Mouse (Mus musculus) heart, adult 11 months (tissue): ENCODE results near the gene Lpcat2b.
A peak's percentile ranks its signal among the peaks of the same experiment; 100 is the strongest.
"Not testable (repeated sequence)": the region's sequence is repeated elsewhere in the genome, so short reads cannot be mapped to it uniquely, and the experiment has no call there.

Experiments used
- DNase-seq: peaks from one replicate; pipeline ENCODE4 v3.0.0; 2022

The Lpcat2b gene

DNA sequence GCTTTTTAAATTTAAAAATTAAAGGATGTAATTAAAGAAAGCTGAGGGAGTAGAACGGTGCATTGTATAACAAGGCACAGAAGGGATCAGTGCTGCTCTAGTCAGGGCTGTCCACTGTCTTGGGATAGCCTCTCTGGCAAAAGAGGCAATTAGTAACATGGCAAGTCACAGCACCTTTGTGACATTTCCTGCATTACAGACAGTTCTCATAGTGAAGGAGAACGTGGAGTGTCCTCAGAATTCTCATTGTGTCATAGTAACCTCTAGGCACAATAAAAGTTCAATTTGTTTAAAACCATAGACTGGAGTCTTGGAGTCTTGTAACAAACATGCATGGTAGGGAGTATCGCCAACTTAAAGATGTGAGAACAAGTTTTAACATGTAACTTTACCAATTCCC is at the start of gene Lpcat2b:
Gene Lpcat2b (plus strand): TSS at position 301 of the 400 bp plus-strand sequence.
- no peak for DNase-seq

DNA sequence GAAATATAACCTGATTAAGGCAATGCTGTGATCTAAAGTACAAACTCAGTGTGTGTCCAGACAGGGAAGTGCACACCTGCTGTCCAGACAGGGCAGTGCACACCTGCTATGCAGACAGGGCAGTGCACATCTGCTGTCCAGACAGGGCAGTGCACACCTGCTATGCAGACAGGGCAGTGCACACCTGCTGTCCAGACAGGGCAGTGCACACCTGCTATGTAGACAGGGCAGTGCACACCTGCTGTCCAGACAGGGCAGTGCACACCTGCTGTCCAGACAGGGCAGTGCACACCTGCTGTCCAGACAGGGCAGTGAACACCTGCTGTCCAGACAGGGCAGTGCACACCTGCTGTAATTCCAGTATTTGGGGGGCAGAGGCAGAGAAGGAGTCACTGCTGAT is 44.9 kb upstream of the Lpcat2b start:
- not testable (repeated sequence) for DNase-seq

DNA sequence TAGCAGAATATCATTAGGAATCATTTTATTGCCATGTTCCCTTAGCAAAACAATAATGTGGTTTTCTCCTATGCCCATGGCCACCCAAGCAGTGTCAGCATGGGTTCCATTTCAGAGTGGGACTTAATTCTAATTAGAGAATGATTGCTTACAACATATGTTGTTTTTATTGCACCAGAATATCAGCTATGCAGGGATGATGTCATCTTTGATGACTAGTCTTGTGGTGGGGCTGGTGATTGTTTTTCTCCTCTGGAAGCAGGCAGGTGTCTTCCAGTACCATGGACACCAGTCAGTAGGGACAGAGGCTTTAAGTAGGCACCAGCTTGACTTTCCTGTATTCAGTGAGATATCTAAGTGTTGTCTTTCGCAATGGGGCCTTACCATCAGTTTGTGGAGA is 43.6 kb upstream of the Lpcat2b start:
- DNase-seq, result no peak

DNA sequence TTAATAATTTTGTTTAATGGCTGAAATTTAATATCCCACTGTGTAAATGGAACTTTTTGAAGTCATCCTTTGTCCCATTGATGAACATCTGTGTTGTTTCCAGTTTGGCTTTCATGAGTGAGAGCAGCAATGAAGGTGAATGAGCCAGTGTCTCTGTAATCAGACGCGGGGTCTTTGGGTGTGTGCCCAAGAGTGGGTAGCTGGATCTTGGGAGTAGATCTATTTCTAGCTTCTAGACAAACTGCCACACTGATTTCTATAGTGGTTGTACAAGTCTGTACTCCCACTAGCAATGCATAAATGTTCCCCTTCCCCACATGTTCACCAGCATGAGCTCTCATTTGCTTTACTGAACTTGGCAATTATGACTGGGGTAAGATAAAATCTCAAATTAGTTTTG is 42.0 kb upstream of the Lpcat2b start:
- DNase-seq, result no peak

DNA sequence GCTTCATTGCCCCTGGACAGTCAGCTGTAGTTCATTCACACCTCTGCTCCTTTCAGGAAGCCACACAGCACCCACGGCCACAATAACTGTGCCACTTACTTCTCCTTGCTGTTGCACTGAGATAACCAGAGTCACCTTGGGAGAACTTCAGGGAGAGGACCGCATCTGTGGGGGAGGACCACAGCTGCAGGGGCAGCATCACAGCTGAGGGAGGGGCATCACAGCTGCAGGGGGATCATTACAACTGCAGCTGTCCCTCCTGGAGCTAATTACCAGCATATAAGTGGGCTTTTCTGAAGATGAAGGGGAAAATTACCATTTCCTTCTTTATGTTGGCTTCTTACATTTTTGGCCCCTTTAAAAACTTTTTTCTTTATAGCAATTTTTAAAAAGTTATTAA is 36.9 kb upstream of the Lpcat2b start:
- no peak for DNase-seq

DNA sequence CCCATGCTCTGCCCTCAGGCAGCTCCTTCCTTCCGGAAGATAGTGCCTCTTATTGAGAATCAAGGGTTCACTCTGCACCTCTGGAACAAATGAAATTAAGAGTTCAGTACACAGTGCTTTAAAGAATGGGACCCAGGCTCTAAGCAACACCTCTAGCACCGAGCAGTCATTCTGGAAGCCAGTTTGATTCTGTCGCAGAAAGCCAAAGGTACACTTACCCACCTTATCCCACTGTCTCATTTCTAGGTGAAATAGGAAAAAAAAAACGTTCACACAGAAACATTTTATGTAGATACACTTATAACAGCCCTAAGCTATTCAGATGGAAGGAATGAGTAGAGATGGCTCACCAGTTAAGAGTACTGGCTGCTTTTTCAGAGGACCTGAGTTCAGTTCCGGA is 28.9 kb upstream of the Lpcat2b start, which contains the start of gene Ephx4:
Gene Ephx4 (plus strand): TSS at position 301 of the 400 bp plus-strand sequence.
- no peak for DNase-seq

DNA sequence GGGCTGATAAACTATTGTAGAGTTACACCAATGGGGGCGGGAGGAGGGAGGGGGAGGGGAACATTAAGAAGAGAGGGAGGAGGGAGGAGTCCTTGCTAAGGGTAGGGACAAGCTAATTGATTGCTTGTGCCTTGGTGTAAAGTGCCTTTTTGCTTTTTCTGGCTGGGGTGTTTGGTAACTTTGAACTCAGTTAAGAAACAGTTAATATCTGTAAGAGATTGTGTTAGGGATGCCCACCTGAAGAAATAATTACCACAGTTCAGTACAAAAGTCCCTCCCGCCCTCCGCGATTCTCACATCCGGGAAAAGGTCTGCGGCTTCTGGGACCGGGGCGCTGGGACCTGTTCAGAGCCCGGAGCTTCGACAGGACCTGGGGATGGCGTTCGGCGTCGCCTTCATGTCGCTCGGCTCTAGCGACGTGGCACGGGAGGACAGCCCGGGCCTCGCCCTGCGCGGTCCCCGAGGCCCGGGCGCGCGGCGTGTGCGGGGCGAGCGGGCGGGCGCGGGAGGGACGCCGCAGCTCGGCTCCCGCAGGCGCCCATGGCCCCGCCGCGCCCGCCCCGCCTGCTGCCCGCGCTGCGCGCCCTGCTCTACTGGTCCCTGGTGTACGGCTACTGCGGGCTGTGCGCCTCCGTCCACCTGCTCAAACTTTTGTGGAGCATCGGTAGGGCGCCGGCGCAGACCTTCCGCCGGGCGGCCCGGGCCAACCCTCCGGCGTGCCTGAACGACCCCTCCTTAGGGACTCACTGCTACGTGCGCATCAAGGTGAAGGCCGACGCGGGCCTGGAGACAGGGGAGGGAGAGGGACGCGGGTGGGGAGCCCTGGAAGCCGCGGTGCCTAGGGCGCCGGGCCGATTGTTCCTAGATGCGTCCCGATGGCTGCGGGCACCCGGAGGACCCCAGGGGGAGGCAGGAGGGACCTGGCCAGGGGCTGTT is 28.1 kb upstream of the Lpcat2b start:
- no peak for DNase-seq

DNA sequence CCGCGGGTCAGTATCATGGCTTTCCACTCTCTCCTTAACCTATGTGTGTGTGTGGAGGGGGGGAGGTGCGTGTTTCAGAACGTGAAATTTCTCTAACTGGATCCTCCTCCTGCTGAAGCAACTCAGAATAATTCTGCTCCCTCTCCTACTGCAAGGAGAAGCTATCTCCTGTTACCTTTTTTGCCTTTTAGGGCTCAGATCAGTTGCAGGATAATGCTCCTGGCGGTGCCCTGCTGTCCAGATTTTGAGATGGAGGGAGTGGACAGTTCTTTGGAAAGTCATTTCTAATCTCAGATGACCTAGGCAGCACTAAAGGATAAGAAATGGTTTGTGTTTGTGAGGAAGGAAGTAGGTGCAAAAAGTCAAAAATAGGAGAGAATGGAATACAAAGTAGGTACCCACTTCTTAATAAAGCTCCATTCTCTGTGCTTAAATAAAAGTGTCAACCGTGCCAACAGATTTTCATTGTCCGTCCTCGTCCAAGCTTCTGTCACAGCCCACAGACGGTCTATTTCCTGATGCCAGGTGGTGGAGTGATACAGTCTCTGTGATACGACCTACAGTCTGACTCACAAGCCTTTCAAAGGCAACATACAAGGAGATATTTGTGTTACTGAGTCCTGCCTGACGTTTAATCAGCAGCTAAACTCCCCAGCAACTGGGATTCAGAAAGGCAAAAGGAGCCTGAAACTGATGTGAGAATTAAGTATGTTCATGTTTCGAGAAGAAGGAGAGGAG is 27.2 kb upstream of the Lpcat2b start:
- peak; percentile 61 for DNase-seq

DNA sequence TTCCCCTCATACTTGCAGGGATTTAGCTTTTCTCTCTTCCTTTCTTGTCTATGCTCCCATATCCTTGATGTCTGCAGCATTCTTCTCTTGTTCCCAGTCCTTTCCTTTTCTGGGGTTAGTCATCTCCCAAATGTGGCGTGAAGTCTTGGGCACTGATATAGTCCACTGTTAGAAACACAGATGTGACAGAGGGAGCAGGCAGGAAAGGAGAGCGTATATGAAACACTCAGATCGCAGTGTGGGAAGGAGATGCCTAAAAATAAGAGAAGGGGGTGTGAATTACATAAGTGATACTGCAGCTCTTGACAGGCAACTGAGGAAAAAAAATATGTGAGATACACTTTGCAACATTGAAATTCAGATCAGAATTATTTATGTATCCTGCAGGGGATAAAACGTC is 26.0 kb upstream of the Lpcat2b start:
- DNase-seq, result no peak

DNA sequence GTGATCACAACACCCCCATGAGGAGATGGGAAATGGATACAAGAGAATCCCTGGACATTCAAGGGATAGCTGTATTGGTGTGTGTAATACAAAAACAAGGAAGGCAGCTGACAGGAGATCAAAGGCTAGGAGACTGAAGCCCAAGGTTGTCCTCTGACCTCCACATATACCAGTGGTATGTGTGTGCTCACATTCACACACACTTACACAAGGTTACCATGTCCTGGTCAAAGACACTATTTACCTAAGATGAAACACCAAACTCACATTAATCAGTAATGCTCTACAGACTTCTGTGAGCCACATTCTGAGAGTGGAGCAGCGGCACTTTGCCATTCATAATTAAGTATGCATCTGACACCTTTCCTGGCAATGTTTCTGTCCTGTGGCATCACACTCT is 21.0 kb upstream of the Lpcat2b start:
- DNase-seq, result no peak

DNA sequence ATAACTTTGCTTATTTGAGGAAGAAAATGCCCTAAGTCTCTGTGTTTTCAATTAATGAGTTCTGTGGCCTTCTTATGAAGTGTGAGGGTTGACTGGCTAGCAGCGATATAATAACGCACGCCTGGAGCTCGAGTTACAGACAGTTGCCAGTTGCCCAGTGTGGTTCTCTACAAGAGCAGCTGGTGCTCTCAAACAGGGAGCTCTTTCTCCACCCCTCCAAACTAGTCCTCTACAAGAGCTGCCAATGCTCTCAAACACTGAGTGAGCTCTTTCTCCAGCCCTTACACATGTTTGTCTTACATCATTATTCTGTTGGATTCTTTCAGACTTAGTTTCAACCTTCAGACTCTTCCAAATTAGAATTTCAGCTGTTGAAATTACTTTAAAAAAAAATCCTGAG is 20.0 kb upstream of the Lpcat2b start:
- no peak for DNase-seq

DNA sequence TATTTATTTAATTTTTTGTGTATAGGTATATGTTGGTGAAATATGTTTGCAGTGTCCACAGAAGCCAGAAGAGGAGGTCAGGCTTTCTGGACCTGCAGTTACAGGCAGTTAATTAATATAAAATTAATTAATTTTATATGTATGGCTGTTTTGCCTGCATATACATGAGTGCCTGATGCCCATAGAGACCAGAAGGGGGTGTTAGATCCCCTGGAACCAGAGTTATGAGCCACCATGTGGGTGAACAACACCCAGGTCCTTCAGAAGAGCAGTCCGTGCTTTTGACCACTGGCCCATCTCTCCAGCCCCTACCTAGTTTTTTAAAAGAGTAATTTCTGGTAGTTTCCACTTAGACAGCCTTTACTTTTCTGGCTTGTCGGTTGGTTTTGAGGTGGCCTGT is 19.1 kb upstream of the Lpcat2b start:
- DNase-seq, result no peak

DNA sequence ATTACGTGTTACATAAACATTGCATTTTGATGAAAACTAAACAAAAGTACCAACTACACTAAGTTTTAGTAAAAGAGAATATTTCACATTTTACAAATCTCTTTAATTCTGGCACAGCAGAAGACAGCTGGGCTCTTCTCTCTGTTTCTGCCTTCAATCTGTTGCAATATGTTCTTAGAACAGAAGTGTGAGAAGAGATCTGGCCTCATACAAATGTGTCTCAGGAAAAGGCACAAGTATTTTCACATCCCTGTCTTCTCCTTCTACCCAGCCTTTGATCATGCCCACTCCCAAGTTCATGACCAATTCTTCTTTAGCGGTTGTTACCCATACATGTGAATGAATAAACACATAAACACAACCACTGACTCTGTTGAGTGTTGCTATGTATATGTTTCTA is 16.3 kb upstream of the Lpcat2b start:
- peak; percentile 24 for DNase-seq

DNA sequence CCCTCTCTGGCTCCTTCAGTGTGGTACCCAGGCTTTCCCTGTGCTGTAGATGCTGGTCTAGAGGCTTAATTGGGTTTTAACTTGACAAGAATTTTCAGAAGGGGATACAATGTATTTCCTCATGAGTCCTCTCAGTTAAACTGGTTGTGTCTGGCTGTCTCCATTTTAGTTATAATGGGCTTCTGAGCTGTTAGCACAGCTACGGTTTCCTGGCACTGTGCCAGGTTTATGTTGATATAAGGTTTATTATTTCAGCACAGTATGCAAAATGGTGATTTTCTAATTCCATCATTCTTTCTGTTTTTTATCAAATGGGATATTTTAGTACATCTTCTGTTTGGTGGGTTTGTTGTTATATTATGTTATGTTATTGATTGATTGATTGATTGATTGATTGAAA is 9.7 kb upstream of the Lpcat2b start:
- no peak for DNase-seq

DNA sequence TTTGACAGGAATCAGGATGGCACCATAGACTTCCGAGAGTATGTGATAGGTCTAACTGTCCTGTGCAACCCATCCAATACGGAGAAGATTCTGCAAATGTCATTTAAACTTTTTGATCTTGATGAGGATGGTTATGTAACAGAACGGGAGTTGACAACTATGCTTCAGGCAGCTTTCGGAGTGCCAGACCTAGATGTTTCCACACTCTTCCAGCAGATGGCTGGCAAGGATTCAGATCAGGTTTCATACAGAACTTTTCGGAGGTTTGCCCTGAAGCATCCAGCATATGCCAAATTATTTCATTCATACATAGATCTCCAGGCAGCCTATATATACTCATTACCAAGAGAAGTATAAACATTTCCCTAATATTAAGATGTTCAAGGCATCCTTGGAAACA is 2.7 kb downstream of the Lpcat2b start:
- DNase-seq, result peak; percentile 17

DNA sequence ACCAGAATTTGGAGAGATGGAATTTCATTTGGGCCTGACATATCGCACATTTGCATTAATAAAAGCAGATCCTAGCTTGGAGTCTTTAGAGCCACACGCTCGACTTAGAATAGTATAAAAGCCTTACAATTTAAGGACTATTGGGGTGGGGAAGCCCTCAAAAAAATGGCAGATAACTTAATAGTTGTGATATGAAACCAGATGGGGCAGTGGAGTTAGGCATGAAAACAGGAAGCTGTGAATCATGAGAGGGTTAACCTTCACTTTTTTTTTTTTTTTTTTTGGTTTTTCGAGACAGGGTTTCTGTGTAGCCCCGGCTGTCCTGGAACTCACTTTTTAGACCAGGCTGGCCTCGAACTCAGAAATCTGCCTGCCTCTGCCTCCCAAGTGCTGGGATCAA is 4.8 kb downstream of the Lpcat2b start:
- no peak for DNase-seq

DNA sequence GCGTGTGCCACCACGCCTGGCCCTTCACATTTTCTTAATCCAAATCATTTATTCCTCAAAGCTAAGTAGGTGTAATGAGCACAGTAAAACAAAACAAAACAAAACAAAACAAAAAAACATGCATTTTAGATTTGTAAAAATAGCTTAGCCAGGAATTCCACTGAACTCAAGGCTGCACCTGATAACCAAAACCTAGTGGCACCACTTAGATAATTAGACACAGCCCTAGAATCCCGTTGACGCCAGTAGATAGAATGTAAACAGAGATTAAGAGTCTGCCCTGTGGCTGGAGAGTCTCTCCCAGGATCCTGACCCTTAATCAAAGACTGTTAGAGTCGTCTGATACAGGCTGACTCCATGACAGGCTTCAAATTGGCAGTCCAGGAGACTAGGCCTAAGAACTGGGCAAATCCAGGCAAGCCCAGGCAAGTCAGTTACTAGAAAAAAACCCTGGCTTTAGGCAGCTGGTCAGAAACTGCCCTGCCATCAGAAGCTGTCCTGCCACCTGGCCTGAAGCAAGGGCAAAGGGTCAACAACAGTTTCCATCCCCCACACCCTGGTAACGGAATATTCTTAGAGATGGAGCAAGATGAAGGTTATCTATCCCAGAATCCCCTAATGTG is 5.3 kb downstream of the Lpcat2b start:
- DNase-seq, result no peak

DNA sequence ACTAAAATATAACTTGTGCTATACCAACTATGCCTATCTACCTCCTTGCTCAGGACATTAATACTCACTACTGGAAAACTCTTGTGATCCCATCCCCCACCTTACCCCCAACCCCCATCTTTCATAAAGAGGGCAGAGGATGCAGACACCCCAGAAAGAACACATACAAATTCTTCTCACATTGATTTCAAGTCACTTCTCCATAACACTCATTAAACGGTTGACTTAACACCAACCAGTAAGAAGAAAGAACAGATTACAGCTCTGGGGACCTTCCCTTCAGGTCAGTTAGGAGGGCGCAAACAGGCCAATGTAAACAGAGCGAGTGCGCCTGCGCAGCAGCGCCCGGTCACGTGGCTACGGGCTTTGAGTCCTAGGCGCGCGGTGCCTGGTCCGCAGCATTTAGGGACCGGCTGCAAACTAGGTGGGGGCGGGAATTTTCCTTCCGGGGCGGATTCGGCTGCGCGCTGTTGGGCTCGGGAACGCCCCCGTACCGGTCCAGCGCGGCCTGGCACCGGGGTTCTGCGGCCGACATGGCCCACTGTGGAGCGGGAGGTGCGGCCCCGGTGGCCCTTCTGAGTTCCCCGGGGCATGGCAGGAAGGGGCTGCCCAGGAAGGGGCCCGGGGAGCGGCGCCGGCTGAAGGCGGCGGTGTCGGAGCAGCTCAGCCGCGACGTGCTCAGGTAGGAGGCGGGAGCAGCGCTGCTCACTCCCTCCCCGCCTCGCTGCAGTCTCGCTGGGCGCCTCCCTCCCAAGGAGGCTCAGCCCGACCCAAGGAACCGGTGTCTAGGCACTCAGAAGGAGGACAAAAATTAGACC is 6.3 kb downstream of the Lpcat2b start, which contains the start of gene Btbd8:
Gene Btbd8 (plus strand): TSS at position 534 of the 818 bp plus-strand sequence.
- peak; percentile 99 for DNase-seq

DNA sequence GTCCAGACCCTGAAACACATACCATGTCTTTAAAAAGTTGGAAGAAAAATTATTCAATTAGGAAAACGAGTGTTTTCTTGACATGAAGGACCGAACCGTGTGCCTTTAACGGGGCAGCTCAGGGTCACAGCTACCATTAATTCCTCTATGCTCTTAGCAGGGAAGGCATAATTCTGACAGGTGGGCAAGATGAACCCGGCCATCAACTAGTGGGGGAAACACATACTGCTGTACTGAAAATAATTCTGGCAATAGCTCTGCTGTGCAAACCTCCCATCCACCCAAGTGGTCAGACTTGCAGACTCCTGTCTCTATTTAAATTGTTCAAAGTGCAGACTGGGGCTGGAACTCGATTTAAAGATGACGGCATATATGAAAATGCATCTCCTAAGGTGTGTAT is 7.0 kb downstream of the Lpcat2b start:
- no peak for DNase-seq

DNA sequence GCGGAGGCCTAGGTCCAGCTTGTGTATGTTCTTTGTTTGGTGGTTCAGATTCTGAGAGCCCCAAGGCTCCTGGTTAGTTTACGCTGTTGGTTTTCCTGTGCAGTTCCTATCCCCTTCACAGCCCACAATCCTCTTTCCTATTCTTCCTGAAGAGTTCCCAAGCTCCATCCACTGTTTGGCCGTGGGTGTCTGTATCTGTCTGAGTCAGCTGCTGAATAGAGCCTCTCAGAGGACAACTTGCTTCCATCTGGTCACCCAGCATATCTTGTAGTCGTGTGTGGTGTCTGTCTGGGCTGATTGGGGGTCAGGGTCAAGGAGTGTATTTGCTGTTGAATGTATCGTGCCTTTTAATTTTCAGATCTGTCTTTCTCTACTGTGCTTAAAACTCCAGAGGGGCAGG is 10.5 kb downstream of the Lpcat2b start:
- DNase-seq, result no peak

DNA sequence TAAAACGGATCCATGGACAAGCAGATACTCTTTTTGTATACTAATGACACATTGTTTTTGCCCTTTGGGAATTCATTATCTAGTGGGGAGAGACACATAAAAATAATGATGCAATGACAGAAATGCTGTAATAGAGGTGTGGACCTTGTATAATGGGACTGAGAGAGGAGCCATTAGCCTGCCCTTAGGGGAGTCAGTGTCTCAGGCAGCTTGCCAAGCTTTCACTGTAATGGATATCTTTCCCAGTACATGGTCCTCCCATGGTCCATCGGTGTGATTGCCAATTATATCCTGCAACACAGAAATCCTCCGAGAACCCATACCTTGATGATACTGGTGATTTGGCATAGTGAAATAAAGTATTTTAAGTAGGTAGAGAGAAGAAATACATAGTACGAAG is 12.9 kb downstream of the Lpcat2b start:
- no peak for DNase-seq

DNA sequence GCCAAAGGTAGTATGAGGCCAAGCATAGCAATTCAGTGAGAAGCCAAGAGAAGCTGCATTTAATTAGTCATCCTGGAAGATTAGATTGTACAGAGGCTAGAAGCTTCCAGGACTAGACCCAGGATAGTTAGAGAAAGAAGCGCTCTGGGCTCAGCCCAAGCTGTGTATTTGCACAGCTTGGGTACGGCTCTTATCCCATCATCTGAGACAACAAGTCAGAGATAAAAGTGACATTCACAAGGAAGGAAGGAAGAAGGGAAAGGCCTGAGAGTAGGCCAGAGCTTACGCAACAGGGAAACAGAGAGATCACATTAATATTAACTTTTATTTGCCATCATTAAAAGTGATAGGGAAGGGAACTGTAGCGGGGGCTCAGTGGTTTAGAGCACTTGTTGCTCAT is 16.6 kb downstream of the Lpcat2b start:
- DNase-seq, result no peak

DNA sequence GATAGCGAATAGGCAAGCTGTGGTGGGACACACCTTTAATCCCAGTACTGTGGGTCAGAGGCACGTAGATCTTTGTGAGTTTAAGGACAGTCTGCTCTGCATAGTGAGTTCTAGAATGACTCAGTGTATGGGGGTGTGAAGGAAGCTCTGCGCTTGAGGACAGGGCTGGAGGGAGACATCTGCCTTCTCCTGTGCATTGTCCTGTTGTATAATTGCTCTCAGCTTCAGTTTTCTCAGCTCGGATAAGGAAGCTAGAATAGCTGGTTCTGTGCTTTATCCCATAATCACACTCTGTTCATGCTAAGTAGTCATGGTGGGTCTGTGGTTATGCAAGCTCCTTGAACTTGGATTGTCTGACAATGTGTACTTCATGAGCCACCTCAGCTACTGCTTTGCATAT is 17.4 kb downstream of the Lpcat2b start:
- DNase-seq, result no peak
